Mouse (Mus musculus) heart, embryonic 12.5 days (tissue): ENCODE measurements at regions not wholly inside any gene's neighbourhood (a gene's known extent, or its start where the extent isn't known, plus 50 kb on each side); places are given as distances from the start of the nearest gene placed in this dataset.

ENCODE experiments used
- ATAC-seq: fragments of 200-750 bp; cut with Nextera tagmentation; 2 replicates; pipeline ENCODE4 v1.8.0; 2017; ENCODE audit warnings: moderate TSS enrichment, moderate library complexity; ENCODE audit not compliant: insufficient number of reproducible peaks, low FRiP score
- H3K27ac ChIP-seq: fragments of 300-500 bp; sonication (generic); 2 replicates; pipeline ENCODE4 v1.5.1; 2016; ENCODE audit warnings: mild to moderate bottlenecking, moderate library complexity; ENCODE audit not compliant: poor library complexity, severe bottlenecking
- H3K27me3 ChIP-seq: fragments of 300-500 bp; sonication (generic); replicated peaks from 2 replicates; pipeline ENCODE4 v1.6.1; 2016; ENCODE audit warnings: mild to moderate bottlenecking, moderate library complexity
- H3K36me3 ChIP-seq: fragments of 300-500 bp; sonication (generic); 2 replicates; pipeline ENCODE4 v1.6.1; 2016; ENCODE audit warnings: mild to moderate bottlenecking, moderate library complexity
- H3K4me1 ChIP-seq: fragments of 300-500 bp; sonication (generic); replicated peaks from 2 replicates; pipeline ENCODE4 v1.6.1; 2016; ENCODE audit warnings: mild to moderate bottlenecking
- H3K4me2 ChIP-seq: fragments of 300-500 bp; sonication (generic); 2 replicates; pipeline ENCODE4 v1.6.1; 2016; ENCODE audit warnings: mild to moderate bottlenecking, moderate library complexity
- H3K4me3 ChIP-seq: fragments of 300-500 bp; sonication (generic); 2 replicates; pipeline ENCODE4 v1.5.1; 2016; ENCODE audit warnings: mild to moderate bottlenecking
- H3K9ac ChIP-seq: fragments of 300-500 bp; sonication (generic); 2 replicates; pipeline ENCODE4 v1.6.1; 2016; ENCODE audit warnings: mild to moderate bottlenecking, moderate library complexity
- H3K9me3 ChIP-seq: fragments of 300-500 bp; sonication (generic); replicated peaks from 2 replicates; pipeline ENCODE4 v1.6.1; 2016; ENCODE audit warnings: mild to moderate bottlenecking, moderate library complexity
- WGBS: fragments of 180-500 bp; shearing (Covaris S2); methylation state at CpG from one replicate; pipeline ENCODE4 v1.1.7; 2016; 5-methylcytosine and 5-hydroxymethylcytosine counted together

DNA sequence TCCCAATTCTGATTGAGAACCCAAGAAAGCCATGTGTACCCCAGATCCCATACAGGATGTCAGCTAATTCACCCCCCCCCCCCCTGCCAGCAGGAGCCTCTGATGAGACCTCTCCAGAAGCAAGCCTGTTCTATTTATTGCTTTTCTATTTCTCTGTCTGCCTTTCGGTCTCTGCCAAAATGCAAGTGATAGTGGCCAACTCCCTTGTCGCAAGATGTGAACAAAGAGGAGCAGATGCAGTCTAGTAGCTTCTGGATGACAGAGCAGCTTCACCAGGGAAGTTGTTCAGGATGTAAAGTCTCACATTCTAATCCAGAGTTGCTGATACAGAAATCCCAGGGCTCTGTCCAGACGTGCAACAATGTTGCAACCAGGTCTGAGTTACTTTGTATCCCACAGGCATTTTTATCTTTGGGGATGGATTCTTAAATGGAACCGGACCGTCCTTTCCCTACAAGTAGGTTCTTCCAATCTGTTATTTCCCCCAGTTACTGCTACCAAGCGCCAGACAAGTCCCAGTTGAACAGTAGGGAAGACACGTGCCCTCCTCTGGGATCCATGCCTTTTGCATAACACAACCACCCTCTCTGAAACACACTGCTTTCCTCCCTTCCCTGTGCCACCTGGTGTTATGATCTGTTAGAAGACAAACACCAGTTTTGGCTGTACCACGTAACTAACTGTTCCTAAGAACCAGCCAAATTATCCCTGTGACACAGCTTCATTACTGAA, 78.9 kb upstream of the Dapk1 start:
- no peak overlapping the region for H3K27ac ChIP-seq
- no peak for ATAC-seq
- no peaks in the 10 kb centered on the region for H3K36me3 ChIP-seq
- H3K9me3 ChIP-seq: no peaks in the 10 kb centered on the region
- H3K4me3 ChIP-seq: no peak overlapping the region
- WGBS: 56% methylated on average over 8 of the region's 8 CpGs
- no peaks in the 10 kb centered on the region for H3K27me3 ChIP-seq
- no peak overlapping the region for H3K4me2 ChIP-seq
- no peak overlapping the region for H3K9ac ChIP-seq
- no peaks in the 10 kb centered on the region for H3K4me1 ChIP-seq

DNA sequence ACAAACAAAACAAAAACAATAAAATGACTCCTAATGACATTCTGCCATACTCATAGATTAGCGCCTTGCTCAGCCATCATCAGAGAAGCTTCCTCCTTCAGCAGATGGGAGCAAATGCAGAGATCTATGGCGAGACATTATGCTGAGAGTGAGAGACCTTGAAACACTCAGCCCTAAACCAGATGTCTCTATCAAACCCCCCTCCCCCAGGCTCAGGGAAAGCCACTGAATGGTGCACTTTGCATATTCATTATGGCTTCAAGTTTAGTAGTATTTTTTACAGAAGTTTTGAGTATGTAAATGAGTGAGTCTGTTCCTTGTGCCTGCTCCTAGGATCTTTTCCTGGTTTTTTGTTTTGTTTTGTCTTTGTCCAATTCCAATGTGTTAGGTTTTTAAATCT, 73.9 kb upstream of the Dapk1 start:
- Histone ChIP-seq H3K4me2 (no peak overlapping the region), H3K27me3 (no peaks in the 10 kb centered on the region), H3K9ac (no peak overlapping the region), H3K27ac (no peak overlapping the region), H3K9me3 (no peaks in the 10 kb centered on the region), H3K36me3 (no peaks in the 10 kb centered on the region), H3K4me3 (no peak overlapping the region), H3K4me1 (no peaks in the 10 kb centered on the region; the same call in 1 of the 2 replicates)
- WGBS: 82% methylated on average over 2 of the region's 2 CpGs
- no peak for ATAC-seq

DNA sequence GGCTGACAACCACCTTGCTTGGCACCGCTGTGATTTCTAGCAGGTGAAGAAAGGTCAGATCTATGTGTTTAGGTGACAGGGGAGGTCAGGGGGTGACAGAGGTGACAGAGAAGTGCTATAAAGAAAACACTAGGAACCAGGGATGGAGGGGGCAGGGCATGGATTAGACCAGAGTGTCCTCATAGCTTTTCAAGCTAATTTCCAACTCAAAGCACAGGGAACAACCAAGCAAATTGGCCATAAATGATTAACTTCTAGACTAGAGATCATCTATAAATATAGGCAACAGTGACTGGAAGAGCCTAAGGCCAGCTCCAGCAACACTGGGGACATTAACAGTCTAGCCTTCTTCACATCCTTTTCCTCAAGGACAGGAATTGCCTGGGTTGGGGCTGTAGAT, 72.9 kb upstream of the Dapk1 start:
- H3K27ac ChIP-seq: no peak overlapping the region
- H3K36me3 ChIP-seq: no peaks in the 10 kb centered on the region
- no peaks in the 10 kb centered on the region for H3K27me3 ChIP-seq
- H3K4me1 ChIP-seq: no peaks in the 10 kb centered on the region; the same call in 1 of the 2 replicates
- H3K9ac ChIP-seq: no peak overlapping the region
- H3K9me3 ChIP-seq: no peaks in the 10 kb centered on the region
- no peak overlapping the region for H3K4me2 ChIP-seq
- no peak overlapping the region for H3K4me3 ChIP-seq
- WGBS: 58% methylated on average over 1 of the region's 1 CpGs
- ATAC-seq: no peak

DNA sequence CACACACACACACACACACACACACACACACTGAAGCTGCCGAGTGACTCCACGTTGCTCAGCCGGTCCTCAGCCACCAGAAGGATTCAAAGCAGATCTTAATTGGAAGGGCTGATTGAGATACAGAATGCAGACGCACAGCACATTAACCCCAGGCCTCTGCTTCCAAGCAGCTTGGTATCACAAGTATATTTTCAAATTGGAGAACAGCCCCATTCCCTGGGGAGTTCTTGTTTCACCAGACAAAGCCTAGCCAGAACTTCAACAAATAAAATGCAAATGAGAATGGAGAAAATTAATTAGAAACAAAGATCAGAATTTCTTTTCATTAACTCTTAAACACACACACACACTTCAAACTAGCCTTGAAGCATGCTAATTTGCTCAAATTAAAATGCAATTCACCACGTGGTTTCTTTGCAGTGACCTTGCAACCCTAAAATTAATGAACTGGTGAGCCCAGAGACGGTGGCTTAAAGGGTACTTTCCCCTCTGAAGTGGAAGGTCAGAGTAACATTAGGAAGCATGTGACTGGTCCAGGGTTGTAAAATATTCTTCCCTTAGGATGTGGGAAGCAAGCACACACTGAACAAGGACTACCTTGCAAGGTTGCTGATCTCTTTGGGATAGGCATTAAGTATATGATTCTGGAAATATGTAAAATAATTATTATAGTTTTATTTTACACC, 72.2 kb upstream of the Dapk1 start:
- H3K4me2 ChIP-seq: no peak overlapping the region
- no peak overlapping the region for H3K9ac ChIP-seq

DNA sequence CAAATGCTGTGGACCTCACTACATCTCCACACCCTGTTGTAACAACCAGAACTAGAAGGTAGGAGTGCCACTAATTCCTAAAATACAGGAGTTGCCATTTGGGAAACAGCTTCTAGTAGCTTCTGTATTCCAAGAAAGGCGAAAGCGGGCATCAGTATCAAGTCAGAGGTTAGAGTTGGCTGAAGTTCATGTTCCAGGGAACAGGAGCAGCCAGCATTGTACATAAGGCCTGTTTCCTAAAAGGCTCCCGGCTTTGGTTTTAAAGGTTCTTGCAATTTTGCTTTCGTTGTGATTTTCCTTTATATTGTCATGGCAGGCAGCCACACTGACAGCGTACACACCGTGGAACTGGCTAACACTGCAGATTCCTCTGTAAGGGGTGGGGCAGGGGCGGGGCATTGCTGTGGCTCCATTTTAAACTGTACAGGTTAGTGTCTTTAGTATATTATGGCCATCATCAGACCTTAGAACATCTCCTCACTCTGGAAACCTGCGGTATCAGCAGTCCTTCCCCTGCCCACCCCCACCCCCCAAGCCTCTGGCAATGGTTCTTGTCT, 67.8 kb upstream of the Dapk1 start:
- no peaks in the 10 kb centered on the region for H3K9me3 ChIP-seq
- no peak overlapping the region for H3K4me2 ChIP-seq
- H3K9ac ChIP-seq: no peak overlapping the region
- WGBS: 75% methylated on average over 8 of the region's 8 CpGs
- no peak overlapping the region for H3K27ac ChIP-seq
- no peak overlapping the region for H3K4me3 ChIP-seq
- no peaks in the 10 kb centered on the region; the same call in 1 of the 2 replicates for H3K27me3 ChIP-seq
- H3K4me1 ChIP-seq: peaks cover 5% of the 10 kb centered on the region; the same call in 1 of the 2 replicates
- no peaks in the 10 kb centered on the region for H3K36me3 ChIP-seq
- ATAC-seq: no peak

More for the DNA sequence above, 72.2 kb upstream of the Dapk1 start:
- Histone ChIP-seq H3K4me3 (no peak overlapping the region), H3K36me3 (no peaks in the 10 kb centered on the region), H3K9me3 (no peaks in the 10 kb centered on the region), H3K4me1 (peaks cover 5% of the 10 kb centered on the region; the same call in 1 of the 2 replicates), H3K27ac (no peak overlapping the region), H3K27me3 (no peaks in the 10 kb centered on the region)
- 47% methylated on average over 6 of the region's 6 CpGs for WGBS
- ATAC-seq: no peak

- H3K4me2 ChIP-seq: no peak overlapping the region
- no peaks in the 10 kb centered on the region for H3K9me3 ChIP-seq
- ATAC-seq: no peak
- no peaks in the 10 kb centered on the region; the same call in 1 of the 2 replicates for H3K27me3 ChIP-seq
- peaks cover 5% of the 10 kb centered on the region; the same call in 1 of the 2 replicates for H3K4me1 ChIP-seq
- H3K36me3 ChIP-seq: no peaks in the 10 kb centered on the region
- 50% methylated on average over 3 of the region's 3 CpGs for WGBS
- no peak overlapping the region for H3K4me3 ChIP-seq
- H3K9ac ChIP-seq: no peak overlapping the region
- no peak overlapping the region for H3K27ac ChIP-seq
These were observed 67.2 kb upstream of the Dapk1 start for GRCm38 (mm10) chr13:60534501-60534900.

- Histone ChIP-seq H3K9ac (no peak overlapping the region), H3K9me3 (no peaks in the 10 kb centered on the region), H3K4me3 (no peak overlapping the region), H3K4me2 (no peak overlapping the region), H3K27me3 (no peaks in the 10 kb centered on the region; the same call in 1 of the 2 replicates), H3K36me3 (no peaks in the 10 kb centered on the region), H3K27ac (no peak overlapping the region), H3K4me1 (peaks cover 5% of the 10 kb centered on the region; the same call in 1 of the 2 replicates)
- ATAC-seq: no peak
- 75% methylated on average over 7 of the region's 7 CpGs for WGBS
These were observed 66.7 kb upstream of the Dapk1 start for GRCm38 (mm10) chr13:60535045-60535444.

DNA sequence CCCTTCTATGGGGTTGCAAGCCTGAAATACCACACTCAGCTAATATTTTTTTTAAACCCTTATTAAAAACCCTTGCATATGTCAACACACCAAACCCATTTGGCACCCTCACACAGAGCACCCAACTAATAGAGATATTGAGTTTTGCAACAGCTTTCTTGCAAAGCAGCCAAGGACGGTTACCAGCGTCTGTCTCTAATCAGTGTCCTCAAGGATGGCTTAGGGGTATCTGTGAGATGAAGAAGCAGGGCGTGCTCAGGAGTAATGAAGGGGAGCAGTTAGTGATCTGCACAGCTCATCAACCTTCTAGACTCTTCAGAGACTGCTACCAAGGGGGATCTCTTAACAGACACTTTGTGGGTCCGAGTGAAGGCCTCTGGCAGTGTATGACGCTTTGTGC, 65.0 kb upstream of the Dapk1 start:
- Histone ChIP-seq H3K27me3 (no peaks in the 10 kb centered on the region; the same call in 1 of the 2 replicates), H3K4me2 (no peak overlapping the region), H3K4me3 (no peak overlapping the region), H3K4me1 (peaks cover 5% of the 10 kb centered on the region; the same call in 1 of the 2 replicates), H3K9me3 (no peaks in the 10 kb centered on the region), H3K27ac (no peak overlapping the region), H3K36me3 (no peaks in the 10 kb centered on the region), H3K9ac (no peak overlapping the region)
- no peak for ATAC-seq
- 55% methylated on average over 5 of the region's 5 CpGs for WGBS

GRCm38 (mm10) chr13:60538110-60538509, 63.6 kb upstream of the Dapk1 start:
- no peaks in the 10 kb centered on the region for H3K36me3 ChIP-seq
- no peak for ATAC-seq
- H3K4me1 ChIP-seq: 0 out of 2 replicates have a peak, but pooled peaks cover 5% of the 10 kb centered on the region
- no peaks in the 10 kb centered on the region; the same call in 1 of the 2 replicates for H3K27me3 ChIP-seq
- no peak overlapping the region for H3K27ac ChIP-seq
- no peak overlapping the region for H3K9ac ChIP-seq
- H3K4me2 ChIP-seq: no peak overlapping the region
- H3K4me3 ChIP-seq: no peak overlapping the region
- WGBS: 48% methylated on average over 8 of the region's 8 CpGs
- no peaks in the 10 kb centered on the region for H3K9me3 ChIP-seq

DNA sequence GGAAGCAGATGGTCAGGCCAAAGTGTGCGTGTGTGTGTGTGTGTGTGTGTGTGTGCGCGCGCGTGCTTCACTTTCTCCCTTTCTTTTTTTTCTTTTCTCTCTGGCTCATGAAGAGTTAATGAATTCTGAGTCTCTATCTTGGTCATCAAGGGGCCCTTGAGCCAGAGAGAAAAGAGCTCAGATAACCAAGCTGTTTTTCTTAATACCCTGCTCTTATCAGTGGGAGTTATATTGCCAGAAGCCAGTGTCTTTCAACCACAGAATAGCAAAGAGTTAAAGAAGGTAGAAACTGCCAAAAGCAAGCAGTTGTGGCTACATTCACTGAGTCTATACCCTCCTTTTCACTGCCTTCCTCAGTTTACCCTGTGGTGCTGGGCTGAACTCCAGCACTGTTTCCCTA, 60.6 kb upstream of the Dapk1 start:
- WGBS: 92% methylated on average over 5 of the region's 5 CpGs
- no peaks in the 10 kb centered on the region for H3K36me3 ChIP-seq
- no peak overlapping the region for H3K4me2 ChIP-seq
- no peak overlapping the region for H3K4me3 ChIP-seq
- no peak overlapping the region for H3K27ac ChIP-seq
- no peaks in the 10 kb centered on the region for H3K9me3 ChIP-seq
- no peaks in the 10 kb centered on the region for H3K4me1 ChIP-seq
- no peaks in the 10 kb centered on the region; the same call in 1 of the 2 replicates for H3K27me3 ChIP-seq
- no peak for ATAC-seq
- H3K9ac ChIP-seq: no peak overlapping the region

- no peaks in the 10 kb centered on the region for H3K9me3 ChIP-seq
- H3K9ac ChIP-seq: no peak overlapping the region
- H3K4me1 ChIP-seq: no peaks in the 10 kb centered on the region
- H3K27ac ChIP-seq: no peak overlapping the region
- no peak overlapping the region for H3K4me3 ChIP-seq
- H3K36me3 ChIP-seq: no peaks in the 10 kb centered on the region
- no peaks in the 10 kb centered on the region for H3K27me3 ChIP-seq
- H3K4me2 ChIP-seq: no peak overlapping the region
- no peak for ATAC-seq
- WGBS: 73% methylated on average over 3 of the region's 3 CpGs
These were observed 57.4 kb upstream of the Dapk1 start for GRCm38 (mm10) chr13:60544363-60544762.
